Mouse (Mus musculus) neural tube, embryonic 15.5 days (tissue): ENCODE measurements at regions not wholly inside any gene's neighbourhood (a gene's known extent, or its start where the extent isn't known, plus 50 kb on each side); places are given as distances from the start of the nearest gene placed in this dataset.
"Not testable (repeated sequence)": the region's sequence is repeated elsewhere in the genome, so short reads cannot be mapped to it uniquely, and the experiment has no call there.

Experiments
- ATAC-seq: fragments of 200-750 bp; cut with Nextera tagmentation; 2 replicates; pipeline ENCODE4 v1.8.0; 2017; ENCODE audit warnings: mild to moderate bottlenecking, moderate TSS enrichment, moderate library complexity; ENCODE audit not compliant: low FRiP score
- H3K27ac ChIP-seq: fragments of 300-500 bp; sonication (generic); replicated peaks from 2 replicates; pipeline ENCODE4 v1.5.1; 2015; ENCODE audit warnings: mild to moderate bottlenecking, inconsistent platforms
- H3K27me3 ChIP-seq: fragments of 300-500 bp; sonication (generic); replicated peaks from 2 replicates; pipeline ENCODE4 v1.6.1; 2015; ENCODE audit warnings: inconsistent platforms
- H3K36me3 ChIP-seq: fragments of 300-500 bp; sonication (generic); 2 replicates; pipeline ENCODE4 v1.6.1; 2015; ENCODE audit warnings: inconsistent platforms
- H3K4me1 ChIP-seq: fragments of 300-500 bp; sonication (generic); 2 replicates; pipeline ENCODE4 v1.6.1; 2015; ENCODE audit warnings: inconsistent platforms
- H3K4me2 ChIP-seq: fragments of 300-500 bp; sonication (generic); 2 replicates; pipeline ENCODE4 v1.6.1; 2015; ENCODE audit warnings: inconsistent platforms, mild to moderate bottlenecking, moderate library complexity
- H3K4me3 ChIP-seq: fragments of 300-500 bp; sonication (generic); replicated peaks from 2 replicates; pipeline ENCODE4 v1.5.1; 2015; ENCODE audit warnings: mild to moderate bottlenecking, inconsistent platforms
- H3K9ac ChIP-seq: fragments of 300-500 bp; sonication (generic); replicated peaks from 2 replicates; pipeline ENCODE4 v1.6.1; 2015; ENCODE audit warnings: mild to moderate bottlenecking, inconsistent platforms
- H3K9me3 ChIP-seq: fragments of 300-500 bp; sonication (generic); replicated peaks from 2 replicates; pipeline ENCODE4 v1.6.1; 2016; ENCODE audit warnings: inconsistent platforms
- WGBS: fragments of 180-500 bp; shearing (Covaris S2); methylation state at CpG from one replicate; pipeline ENCODE4 v1.1.7; 2015; ENCODE audit warnings: mixed read lengths; 5-methylcytosine and 5-hydroxymethylcytosine counted together

- H3K36me3 ChIP-seq, result no peaks in the 10 kb centered on the region
- no peak overlapping the region for H3K4me3 ChIP-seq
- H3K4me1 ChIP-seq, result no peaks in the 10 kb centered on the region
- H3K9ac ChIP-seq, result no peak overlapping the region
- no peaks in the 10 kb centered on the region for H3K9me3 ChIP-seq
- no peak for ATAC-seq
- H3K27ac ChIP-seq, result no peak overlapping the region
- H3K27me3 ChIP-seq, result no peaks in the 10 kb centered on the region
- H3K4me2 ChIP-seq, result no peak overlapping the region
Measured at GRCm38 (mm10) chrX:110269652-110270051, 544.4 kb upstream of the Pou3f4 start.

GRCm38 (mm10) chrX:110274277-110274676, 539.8 kb upstream of the Pou3f4 start:
- H3K27me3 ChIP-seq, H3K27ac ChIP-seq, ATAC-seq, H3K4me3 ChIP-seq, H3K9ac ChIP-seq, H3K36me3 ChIP-seq, H3K4me1 ChIP-seq, H3K4me2 ChIP-seq, H3K9me3 ChIP-seq: not testable (repeated sequence)
- 97% methylated on average over 3 of the region's 3 CpGs for WGBS

GRCm38 (mm10) chrX:110275390-110275789, 538.7 kb upstream of the Pou3f4 start:
- Histone ChIP-seq H3K27me3 (no peaks in the 10 kb centered on the region), H3K9me3 (no peaks in the 10 kb centered on the region), H3K4me3 (no peak overlapping the region), H3K9ac (no peak overlapping the region), H3K4me2 (no peak overlapping the region), H3K4me1 (no peaks in the 10 kb centered on the region), H3K27ac (no peak overlapping the region), H3K36me3 (no peaks in the 10 kb centered on the region)
- ATAC-seq, result no peak
- 92% methylated on average over 4 of the region's 4 CpGs for WGBS

- Histone ChIP-seq H3K27ac (no peak overlapping the region), H3K4me1 (no peaks in the 10 kb centered on the region), H3K27me3 (no peaks in the 10 kb centered on the region), H3K9ac (no peak overlapping the region), H3K4me2 (no peak overlapping the region), H3K36me3 (no peaks in the 10 kb centered on the region), H3K4me3 (no peak overlapping the region), H3K9me3 (no peaks in the 10 kb centered on the region)
- no peak for ATAC-seq
- 82% methylated on average over 3 of the region's 3 CpGs for WGBS
Measured at GRCm38 (mm10) chrX:110275830-110276229, 538.2 kb upstream of the Pou3f4 start.

- Histone ChIP-seq H3K36me3 (no peaks in the 10 kb centered on the region), H3K4me2 (no peak overlapping the region), H3K4me1 (no peaks in the 10 kb centered on the region), H3K27ac (no peak overlapping the region), H3K9me3 (no peaks in the 10 kb centered on the region), H3K4me3 (no peak overlapping the region), H3K27me3 (no peaks in the 10 kb centered on the region), H3K9ac (no peak overlapping the region)
- ATAC-seq, result no peak
- WGBS, result 91% methylated on average over 14 of the region's 14 CpGs
Measured at GRCm38 (mm10) chrX:110279492-110280213, 534.4 kb upstream of the Pou3f4 start.

- H3K4me1 ChIP-seq, H3K9me3 ChIP-seq, ATAC-seq: not testable (repeated sequence)
Measured at GRCm38 (mm10) chrX:110281389-110281872, 532.6 kb upstream of the Pou3f4 start.

GRCm38 (mm10) chrX:110281929-110282328, 532.2 kb upstream of the Pou3f4 start:
- Histone ChIP-seq H3K4me2 (no peak overlapping the region), H3K4me1 (no peaks in the 10 kb centered on the region), H3K27ac (no peak overlapping the region), H3K9ac (no peak overlapping the region), H3K27me3 (no peaks in the 10 kb centered on the region), H3K4me3 (no peak overlapping the region), H3K9me3 (no peaks in the 10 kb centered on the region), H3K36me3 (no peaks in the 10 kb centered on the region)
- 65% methylated on average over 1 of the region's 1 CpGs for WGBS
- no peak for ATAC-seq

More at GRCm38 (mm10) chrX:110281389-110281872, 532.6 kb upstream of the Pou3f4 start:
- H3K27ac ChIP-seq, H3K27me3 ChIP-seq, H3K4me3 ChIP-seq, H3K36me3 ChIP-seq, H3K4me2 ChIP-seq, H3K9ac ChIP-seq: not testable (repeated sequence)
- WGBS, result 93% methylated on average over 13 of the region's 13 CpGs

GRCm38 (mm10) chrX:110289397-110289796, 524.7 kb upstream of the Pou3f4 start:
- ATAC-seq, result no peak

GRCm38 (mm10) chrX:110307645-110308044, 506.4 kb upstream of the Pou3f4 start:
- H3K36me3 ChIP-seq, result no peaks in the 10 kb centered on the region
- no peak overlapping the region for H3K9ac ChIP-seq
- H3K9me3 ChIP-seq, result no peaks in the 10 kb centered on the region
- no peak overlapping the region for H3K27ac ChIP-seq
- no peak overlapping the region for H3K4me2 ChIP-seq
- no peak overlapping the region for H3K4me3 ChIP-seq
- H3K4me1 ChIP-seq, result no peaks in the 10 kb centered on the region
- ATAC-seq, result no peak
- no peaks in the 10 kb centered on the region for H3K27me3 ChIP-seq
- WGBS, result 27% methylated on average over 2 of the region's 2 CpGs

More at GRCm38 (mm10) chrX:110289397-110289796, 524.7 kb upstream of the Pou3f4 start:
- Histone ChIP-seq H3K9ac (no peak overlapping the region), H3K4me1 (no peaks in the 10 kb centered on the region), H3K9me3 (no peaks in the 10 kb centered on the region), H3K27me3 (no peaks in the 10 kb centered on the region), H3K4me2 (no peak overlapping the region), H3K4me3 (no peak overlapping the region), H3K27ac (no peak overlapping the region), H3K36me3 (no peaks in the 10 kb centered on the region)
- 85% methylated on average over 1 of the region's 1 CpGs for WGBS

- Histone ChIP-seq H3K9me3 (no peaks in the 10 kb centered on the region), H3K36me3 (no peaks in the 10 kb centered on the region), H3K27ac (no peak overlapping the region), H3K4me3 (no peak overlapping the region), H3K4me1 (no peaks in the 10 kb centered on the region), H3K9ac (no peak overlapping the region), H3K27me3 (no peaks in the 10 kb centered on the region), H3K4me2 (no peak overlapping the region)
- no peak for ATAC-seq
- 64% methylated on average over 2 of the region's 2 CpGs for whole genome bisulfite sequencing
Measured at GRCm38 (mm10) chrX:110308810-110309209, 505.3 kb upstream of the Pou3f4 start.

GRCm38 (mm10) chrX:110317825-110318769, 496.0 kb upstream of the Pou3f4 start:
- WGBS, result 34% methylated on average over 8 of the region's 8 CpGs
- Histone ChIP-seq H3K27ac (no peak overlapping the region), H3K9me3 (no peaks in the 10 kb centered on the region), H3K4me3 (no peak overlapping the region), H3K4me2 (peak overlapping the region; percentile 13; the same call in 1 of the 2 replicates), H3K27me3 (no peaks in the 10 kb centered on the region), H3K36me3 (no peaks in the 10 kb centered on the region), H3K4me1 (no peaks in the 10 kb centered on the region; the same call in 1 of the 2 replicates), H3K9ac (no peak overlapping the region)
- ATAC-seq, result peak; percentile 66

GRCm38 (mm10) chrX:110320250-110320649, 493.8 kb upstream of the Pou3f4 start:
- Histone ChIP-seq H3K4me3 (no peak overlapping the region), H3K27me3 (no peaks in the 10 kb centered on the region), H3K9me3 (no peaks in the 10 kb centered on the region), H3K4me2 (no peak overlapping the region), H3K9ac (no peak overlapping the region), H3K36me3 (no peaks in the 10 kb centered on the region), H3K27ac (no peak overlapping the region), H3K4me1 (no peaks in the 10 kb centered on the region; the same call in 1 of the 2 replicates)
- ATAC-seq, result no peak
